Mouse (Mus musculus) neural tube, embryonic 12.5 days (tissue): ENCODE measurements around the gene Olig3. TPM values are rescaled to one million over a fixed set of nuclear protein-coding genes. Genes with fewer than 3 reads are reported as not detected.

Source experiments
- ATAC-seq: fragments of 200-750 bp; cut with Nextera tagmentation; 2 replicates; pipeline ENCODE4 v1.8.0; 2017; ENCODE audit warnings: low read depth, mild to moderate bottlenecking, moderate TSS enrichment, moderate library complexity; ENCODE audit not compliant: low FRiP score
- H3K27ac ChIP-seq: fragments of 300-500 bp; sonication (generic); 2 replicates; pipeline ENCODE4 v1.5.1; 2016
- H3K27me3 ChIP-seq: fragments of 300-500 bp; sonication (generic); replicated peaks from 2 replicates; pipeline ENCODE4 v1.6.1; 2016; ENCODE audit warnings: mild to moderate bottlenecking
- H3K36me3 ChIP-seq: fragments of 300-500 bp; sonication (generic); 2 replicates; pipeline ENCODE4 v1.6.1; 2016; ENCODE audit warnings: mild to moderate bottlenecking
- H3K4me1 ChIP-seq: fragments of 300-500 bp; sonication (generic); 2 replicates; pipeline ENCODE4 v1.6.1; 2016
- H3K4me2 ChIP-seq: fragments of 300-500 bp; sonication (generic); replicated peaks from 2 replicates; pipeline ENCODE4 v1.6.1; 2016; ENCODE audit warnings: mild to moderate bottlenecking
- H3K4me3 ChIP-seq: fragments of 300-500 bp; sonication (generic); 2 replicates; pipeline ENCODE4 v1.5.1; 2016
- H3K9ac ChIP-seq: fragments of 300-500 bp; sonication (generic); 2 replicates; pipeline ENCODE4 v1.6.1; 2016; ENCODE audit warnings: mild to moderate bottlenecking
- H3K9me3 ChIP-seq: fragments of 300-500 bp; sonication (generic); 2 replicates; pipeline ENCODE4 v1.6.1; 2016; ENCODE audit warnings: mild to moderate bottlenecking
- WGBS: fragments of 180-500 bp; shearing (Covaris S2); methylation state at CpG from one replicate; pipeline ENCODE4 v1.1.7; 2016; 5-methylcytosine and 5-hydroxymethylcytosine counted together
- polyA plus RNA-seq: library from polyadenylated mRNA; unstranded; fragments of >200 nt; fragmentation: Nextera tagmentation; extraction: Ambion mirVana; gene quantifications from 2 replicates; pipeline ENCODE4 v1.2.1, GENCODE M21; 2016

The Olig3 gene
- polyA plus RNA-seq, 1 experiment from 2014 or later: 44.0 TPM

GRCm38 (mm10) chr10:19401136-19401535, 44.8 kb downstream of the Olig3 start:
- no peak overlapping the region for H3K4me3 ChIP-seq
- WGBS: 31% methylated on average over 5 of the region's 5 CpGs
- H3K36me3 ChIP-seq: no peaks in the 10 kb centered on the region
- peaks cover 4% of the 10 kb centered on the region; the same call in 1 of the 2 replicates for H3K4me1 ChIP-seq
- no peak overlapping the region for H3K27ac ChIP-seq
- ATAC-seq: peak; percentile 21; the same call in 1 of the 2 replicates
- H3K9me3 ChIP-seq: no peaks in the 10 kb centered on the region
- peaks cover 7% of the 10 kb centered on the region; the same call in 1 of the 2 replicates for H3K27me3 ChIP-seq
- no peak overlapping the region for H3K9ac ChIP-seq
- H3K4me2 ChIP-seq: no peak overlapping the region

DNA sequence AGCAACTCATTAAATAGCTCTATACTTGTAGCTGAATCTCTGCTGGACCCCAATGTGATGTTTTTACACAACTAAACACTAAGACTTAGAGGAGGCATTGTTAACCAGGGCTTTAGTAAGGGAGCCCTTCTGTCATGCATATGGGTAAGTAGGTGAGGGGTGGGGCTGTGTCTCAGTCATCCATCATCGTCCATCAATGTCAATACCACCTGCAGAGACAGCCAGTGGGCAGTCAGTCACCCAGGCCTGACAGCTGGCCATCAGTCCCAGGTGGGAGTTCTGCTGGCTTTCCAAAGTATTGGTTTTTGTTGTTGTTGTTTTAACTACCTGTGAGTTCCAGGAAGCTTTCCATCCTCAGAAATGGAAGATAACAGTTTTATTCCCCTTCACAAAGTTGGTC, 48.1 kb downstream of the Olig3 start:
- Histone ChIP-seq H3K4me1 (no peaks in the 10 kb centered on the region), H3K27ac (no peak overlapping the region), H3K4me3 (no peak overlapping the region), H3K9ac (no peak overlapping the region), H3K9me3 (no peaks in the 10 kb centered on the region), H3K36me3 (no peaks in the 10 kb centered on the region), H3K4me2 (no peak overlapping the region), H3K27me3 (peaks cover 3% of the 10 kb centered on the region; the same call in 1 of the 2 replicates)
- WGBS: 12% methylated on average over 1 of the region's 1 CpGs
- ATAC-seq: no peak

GRCm38 (mm10) chr10:19405959-19406358, 49.6 kb downstream of the Olig3 start:
- no peak for ATAC-seq
- Histone ChIP-seq H3K4me1 (no peaks in the 10 kb centered on the region), H3K27me3 (peaks cover 3% of the 10 kb centered on the region; the same call in 1 of the 2 replicates), H3K4me3 (no peak overlapping the region), H3K36me3 (no peaks in the 10 kb centered on the region), H3K9me3 (no peaks in the 10 kb centered on the region), H3K9ac (no peak overlapping the region), H3K27ac (no peak overlapping the region), H3K4me2 (no peak overlapping the region)
- WGBS: 85% methylated on average over 1 of the region's 1 CpGs

DNA sequence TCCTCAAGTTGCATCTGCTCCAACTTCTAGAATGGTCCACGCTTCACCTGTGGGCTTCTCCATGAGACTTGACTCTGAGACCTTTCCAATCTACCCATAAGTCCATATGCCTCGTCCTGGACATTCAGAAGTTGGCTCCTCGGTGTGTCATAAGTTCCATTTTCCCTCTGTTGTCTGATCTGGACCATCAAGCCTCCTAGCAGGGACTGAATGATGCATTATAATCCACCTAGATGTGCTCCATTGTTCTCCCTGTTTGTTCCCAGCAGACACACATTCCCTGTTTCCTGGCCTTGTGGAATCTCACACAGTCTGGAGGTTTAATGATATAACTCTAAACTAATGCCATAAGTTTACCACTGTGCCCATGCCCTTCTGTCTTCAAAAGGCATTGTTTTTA, 50.8 kb downstream of the Olig3 start:
- 90% methylated on average over 3 of the region's 3 CpGs for WGBS
- Histone ChIP-seq H3K4me2 (no peak overlapping the region), H3K27ac (no peak overlapping the region), H3K4me1 (no peaks in the 10 kb centered on the region), H3K36me3 (no peaks in the 10 kb centered on the region), H3K9me3 (no peaks in the 10 kb centered on the region), H3K27me3 (peaks cover 3% of the 10 kb centered on the region; the same call in 1 of the 2 replicates), H3K9ac (no peak overlapping the region), H3K4me3 (no peak overlapping the region)
- ATAC-seq: no peak

Other genes starting within 250 kb of the Olig3 start
- gene Ifngr1, start 235.4 kb downstream of the Olig3 start, polyA plus RNA-seq: 26.7 and 28.9 TPM in 2 replicates